Mouse (Mus musculus): ENCODE results near the gene Plin1. TPM values are rescaled to one million over a fixed set of nuclear protein-coding genes. Genes with fewer than 3 reads are reported as not detected.

The Plin1 gene
- polyA plus RNA-seq, 1 experiment from 2014 or later = not detected

GRCm38 (mm10) chr7:79729743-79730370, 2.8 kb downstream of the Plin1 start:
- ATAC-seq (ENCODE audit: insufficient number of reproducible peaks, low FRiP score, low TSS enrichment, low read depth) = no peak
- Histone ChIP-seq H3K4me1 (0 out of 2 replicates have a peak, but pooled peaks cover 2% of the 10 kb centered on the region), H3K4me3 (no peak overlapping the region), H3K4me2 (no peak overlapping the region), H3K9me3 (no peaks in the 10 kb centered on the region), H3K9ac (no peak overlapping the region), H3K36me3 (peaks cover under 1% of the 10 kb centered on the region), H3K27me3 (0 out of 2 replicates have a peak, but pooled peaks cover 4% of the 10 kb centered on the region), H3K27ac (no peak overlapping the region)
- WGBS = 60% methylated on average over 11 of the region's 11 CpGs

- no peaks in the 10 kb centered on the region for H3K36me3 ChIP-seq
- H3K27ac ChIP-seq = no peak overlapping the region
- no peak overlapping the region for H3K4me2 ChIP-seq
- H3K27me3 ChIP-seq = 0 out of 2 replicates have a peak, but pooled peaks cover 4% of the 10 kb centered on the region
- ATAC-seq (ENCODE audit: insufficient number of reproducible peaks, low FRiP score, low TSS enrichment, low read depth) = no peak
- H3K9me3 ChIP-seq = no peaks in the 10 kb centered on the region
- 5% methylated on average over 8 of the region's 8 CpGs for WGBS
- H3K4me1 ChIP-seq = 0 out of 2 replicates have a peak, but pooled peaks cover 2% of the 10 kb centered on the region
- H3K9ac ChIP-seq = no peak overlapping the region
- H3K4me3 ChIP-seq = no peak overlapping the region
Observed at GRCm38 (mm10) chr7:79729169-79729568, 3.5 kb downstream of the Plin1 start.

- Histone ChIP-seq H3K27ac (no peak overlapping the region), H3K9me3 (no peaks in the 10 kb centered on the region), H3K4me3 (no peak overlapping the region), H3K27me3 (peaks cover 5% of the 10 kb centered on the region; the same call in 1 of the 2 replicates), H3K4me1 (0 out of 2 replicates have a peak, but pooled peaks cover 2% of the 10 kb centered on the region), H3K4me2 (no peak overlapping the region), H3K36me3 (no peaks in the 10 kb centered on the region), H3K9ac (no peak overlapping the region)
- WGBS = 22% methylated on average over 6 of the region's 6 CpGs
- ATAC-seq (ENCODE audit: insufficient number of reproducible peaks, low FRiP score, low TSS enrichment, low read depth) = no peak
Observed at GRCm38 (mm10) chr7:79728219-79728618, 4.5 kb downstream of the Plin1 start.

GRCm38 (mm10) chr7:79727091-79727490, 5.6 kb downstream of the Plin1 start:
- no peak overlapping the region for H3K4me3 ChIP-seq
- ATAC-seq (ENCODE audit: insufficient number of reproducible peaks, low FRiP score, low TSS enrichment, low read depth) = no peak
- H3K4me1 ChIP-seq = peaks cover 4% of the 10 kb centered on the region; the same call in 1 of the 2 replicates
- no peak overlapping the region for H3K9ac ChIP-seq
- no peak overlapping the region for H3K4me2 ChIP-seq
- H3K36me3 ChIP-seq = no peaks in the 10 kb centered on the region
- H3K9me3 ChIP-seq = no peaks in the 10 kb centered on the region
- no peak overlapping the region for H3K27ac ChIP-seq
- 10% methylated on average over 2 of the region's 2 CpGs for WGBS
- H3K27me3 ChIP-seq = peaks cover 16% of the 10 kb centered on the region

GRCm38 (mm10) chr7:79721386-79721977, 11.2 kb downstream of the Plin1 start:
- Histone ChIP-seq H3K27me3 (peaks cover 25% of the 10 kb centered on the region), H3K27ac (peak overlapping the region; percentile 33; the same call in 1 of the 2 replicates), H3K4me1 (peaks cover 9% of the 10 kb centered on the region), H3K4me3 (peak overlapping the region; percentile 67), H3K36me3 (no peaks in the 10 kb centered on the region), H3K9ac (peak overlapping the region; percentile 68), H3K9me3 (no peaks in the 10 kb centered on the region), H3K4me2 (peak overlapping the region; percentile 92)
- WGBS = under 1% methylated on average over 48 of the region's 48 CpGs
- ATAC-seq (ENCODE audit: insufficient number of reproducible peaks, low FRiP score, low TSS enrichment, low read depth) = peak; percentile 62; the same call in 1 of the 2 replicates

- H3K9ac ChIP-seq = peak within 1 kb of the TSS; percentile 63
- H3K27me3 ChIP-seq = peaks cover 19% of the 10 kb centered on the region
- H3K4me2 ChIP-seq = peak within 1 kb of the TSS; percentile 80
- peak within 1 kb of the TSS; percentile 59 for H3K27ac ChIP-seq
- H3K36me3 ChIP-seq = peaks cover 7% of the 10 kb centered on the region; the same call in 1 of the 2 replicates
- WGBS = under 1% methylated on average over 48 of the region's 55 CpGs
- no peaks in the 10 kb centered on the region for H3K9me3 ChIP-seq
- peak within 1 kb of the TSS; percentile 72 for H3K4me3 ChIP-seq
- ATAC-seq (ENCODE audit: insufficient number of reproducible peaks, low FRiP score, low TSS enrichment, low read depth) = peak; percentile 91
- peaks cover 14% of the 10 kb centered on the region for H3K4me1 ChIP-seq
Observed at GRCm38 (mm10) chr7:79715187-79715981, 17.3 kb downstream of the Plin1 start, which contains the start of gene Kif7. Gene Kif7 (minus strand): TSS chr7:79715720.

GRCm38 (mm10) chr7:79710831-79711230, 21.9 kb downstream of the Plin1 start:
- Histone ChIP-seq H3K9ac (no peak overlapping the region), H3K27ac (no peak overlapping the region), H3K9me3 (no peaks in the 10 kb centered on the region), H3K4me3 (peak overlapping the region; percentile 39; the same call in 1 of the 2 replicates), H3K27me3 (peaks cover 25% of the 10 kb centered on the region), H3K4me2 (no peak overlapping the region; the same call in 1 of the 2 replicates), H3K4me1 (peaks cover 17% of the 10 kb centered on the region), H3K36me3 (peaks cover 44% of the 10 kb centered on the region)
- ATAC-seq (ENCODE audit: insufficient number of reproducible peaks, low FRiP score, low TSS enrichment, low read depth) = no peak
- WGBS = 48% methylated on average over 17 of the region's 17 CpGs

GRCm38 (mm10) chr7:79710130-79710607, 22.5 kb downstream of the Plin1 start:
- Histone ChIP-seq H3K4me1 (peaks cover 17% of the 10 kb centered on the region), H3K27ac (no peak overlapping the region), H3K36me3 (peaks cover 49% of the 10 kb centered on the region), H3K4me3 (peak overlapping the region; percentile 39), H3K27me3 (peaks cover 25% of the 10 kb centered on the region), H3K9ac (0 out of 2 replicates have a peak overlapping the region, but pooled peaks have one; percentile 23), H3K4me2 (peak overlapping the region; percentile 69), H3K9me3 (no peaks in the 10 kb centered on the region)
- ATAC-seq (ENCODE audit: insufficient number of reproducible peaks, low FRiP score, low TSS enrichment, low read depth) = no peak
- WGBS = 5% methylated on average over 55 of the region's 55 CpGs

GRCm38 (mm10) chr7:79705210-79705609, 27.5 kb downstream of the Plin1 start:
- Histone ChIP-seq H3K9ac (no peak overlapping the region), H3K9me3 (no peaks in the 10 kb centered on the region), H3K36me3 (peaks cover 92% of the 10 kb centered on the region), H3K4me3 (no peak overlapping the region), H3K27ac (no peak overlapping the region), H3K27me3 (peaks cover 10% of the 10 kb centered on the region), H3K4me2 (no peak overlapping the region), H3K4me1 (peaks cover 5% of the 10 kb centered on the region)
- no peak for ATAC-seq (ENCODE audit: insufficient number of reproducible peaks, low FRiP score, low TSS enrichment, low read depth)
- 88% methylated on average over 5 of the region's 5 CpGs for WGBS

GRCm38 (mm10) chr7:79702755-79703154, 29.9 kb downstream of the Plin1 start:
- Histone ChIP-seq H3K9ac (no peak overlapping the region), H3K4me1 (no peaks in the 10 kb centered on the region), H3K4me3 (no peak overlapping the region), H3K4me2 (no peak overlapping the region), H3K36me3 (peaks cover 98% of the 10 kb centered on the region), H3K27me3 (no peaks in the 10 kb centered on the region), H3K27ac (no peak overlapping the region), H3K9me3 (no peaks in the 10 kb centered on the region)
- WGBS = 80% methylated on average over 16 of the region's 16 CpGs
- no peak for ATAC-seq (ENCODE audit: insufficient number of reproducible peaks, low FRiP score, low TSS enrichment, low read depth)

- Histone ChIP-seq H3K36me3 (peaks cover 93% of the 10 kb centered on the region), H3K9me3 (no peaks in the 10 kb centered on the region), H3K4me3 (no peak overlapping the region), H3K9ac (no peak overlapping the region), H3K4me1 (no peaks in the 10 kb centered on the region), H3K4me2 (no peak overlapping the region), H3K27ac (no peak overlapping the region), H3K27me3 (no peaks in the 10 kb centered on the region)
- no peak for ATAC-seq (ENCODE audit: insufficient number of reproducible peaks, low FRiP score, low TSS enrichment, low read depth)
- WGBS = 87% methylated on average over 8 of the region's 8 CpGs
Observed at GRCm38 (mm10) chr7:79696495-79696894, 36.2 kb downstream of the Plin1 start.

All from limb, embryonic 15.5 days (tissue).